ENCODE assay signal across 20 mouse cellular contexts in genomic region chr2:143970841-143971240, GRCm38 (mm10).
"Had no signal": no experiment of that assay in that cellular context is flagged by ENCODE, and none has a peak within 500 bp of the region (broad histone marks: within the 10 kb centered on the region; RNA-seq: fewer than 3 reads in every experiment).

No protein-coding gene starts in this region.

- H3K4me1 ChIP-seq: lung, embryonic 15.5 days; midbrain, embryonic 10.5 days; midbrain, embryonic 12.5 days; neural tube, embryonic 13.5 days; neural tube, embryonic 15.5 days had no signal

- ATAC-seq: lung, postnatal 0 days; midbrain, embryonic 16.5 days had no signal

- H3K9me3 ChIP-seq: lung, embryonic 15.5 days; midbrain, embryonic 10.5 days; midbrain, embryonic 12.5 days; neural tube, embryonic 13.5 days; neural tube, embryonic 15.5 days had no signal

- H3K27ac ChIP-seq: lung, embryonic 15.5 days; midbrain, embryonic 10.5 days; midbrain, embryonic 12.5 days; neural tube, embryonic 13.5 days; neural tube, embryonic 15.5 days had no signal

- H3K9ac ChIP-seq: lung, embryonic 15.5 days; midbrain, embryonic 12.5 days; neural tube, embryonic 13.5 days; neural tube, embryonic 15.5 days had no signal

- H3K4me3 ChIP-seq: lung, embryonic 15.5 days; midbrain, embryonic 10.5 days; midbrain, embryonic 12.5 days; myocyte; neural tube, embryonic 13.5 days; neural tube, embryonic 15.5 days had no signal

- H3K27me3 ChIP-seq: lung, embryonic 15.5 days; midbrain, embryonic 12.5 days; neural tube, embryonic 13.5 days; neural tube, embryonic 15.5 days had no signal

- H3K4me2 ChIP-seq: lung, embryonic 15.5 days; midbrain, embryonic 12.5 days; neural tube, embryonic 13.5 days; neural tube, embryonic 15.5 days had no signal

- DNase-seq: lung, adult 18-20 months; lung, postnatal 14 days; lung, postnatal 36 days; midbrain, embryonic 14.5 days; retina, postnatal 1 day; right cerebral cortex, adult 18-20 months; right cerebral cortex, postnatal 25 days; right cerebral cortex, postnatal 4 days; spleen, adult 18-20 months; thymus, adult 18-20 months; thymus, postnatal 14 days; thymus, postnatal 36 days had no signal
